Mouse (Mus musculus): ENCODE measurements around the gene Ccl22.
A peak's percentile ranks its signal among the peaks of the same experiment; 100 is the strongest.

Ccl22 gene

GRCm38 (mm10) chr8:94734735-94735350 is 10.5 kb upstream of the Ccl22 start:
- DNase-seq = no peak

- peak; percentile 44 for DNase-seq
Observed at GRCm38 (mm10) chr8:94735426-94736094, 9.8 kb upstream of the Ccl22 start.

- DNase-seq = no peak
Observed at GRCm38 (mm10) chr8:94739829-94740228, 5.6 kb upstream of the Ccl22 start.

GRCm38 (mm10) chr8:94740591-94740990 is 4.8 kb upstream of the Ccl22 start:
- DNase-seq = no peak

- no peak for DNase-seq
Observed at GRCm38 (mm10) chr8:94741726-94742125, 3.7 kb upstream of the Ccl22 start.

- DNase-seq = no peak
Observed at GRCm38 (mm10) chr8:94744484-94744883, 906 bp upstream of the Ccl22 start.

- no peak for DNase-seq
Observed at GRCm38 (mm10) chr8:94744972-94745371, 418 bp upstream of the Ccl22 start.

GRCm38 (mm10) chr8:94746832-94747231 is 1.4 kb downstream of the Ccl22 start:
- no peak for DNase-seq

DNA sequence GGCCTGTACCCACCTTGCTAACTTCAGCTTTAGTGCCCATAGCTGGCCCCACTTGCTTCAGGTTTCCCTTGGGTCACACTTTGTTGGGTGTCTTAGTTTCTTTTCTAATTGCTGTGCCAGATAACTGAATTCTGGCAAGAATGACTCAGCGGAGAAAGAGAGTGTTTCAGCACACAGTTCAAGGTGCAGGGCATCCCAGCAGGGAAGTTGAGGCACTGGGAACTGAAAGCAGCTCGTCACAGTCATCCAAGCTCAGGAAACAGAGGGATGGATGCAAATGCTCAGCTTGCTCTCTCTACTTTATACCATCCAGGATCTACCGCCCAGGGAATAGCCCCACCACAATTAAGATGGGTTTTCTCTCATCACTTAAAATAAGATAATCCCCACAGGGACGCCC is 3.0 kb downstream of the Ccl22 start:
- no peak for DNase-seq

DNA sequence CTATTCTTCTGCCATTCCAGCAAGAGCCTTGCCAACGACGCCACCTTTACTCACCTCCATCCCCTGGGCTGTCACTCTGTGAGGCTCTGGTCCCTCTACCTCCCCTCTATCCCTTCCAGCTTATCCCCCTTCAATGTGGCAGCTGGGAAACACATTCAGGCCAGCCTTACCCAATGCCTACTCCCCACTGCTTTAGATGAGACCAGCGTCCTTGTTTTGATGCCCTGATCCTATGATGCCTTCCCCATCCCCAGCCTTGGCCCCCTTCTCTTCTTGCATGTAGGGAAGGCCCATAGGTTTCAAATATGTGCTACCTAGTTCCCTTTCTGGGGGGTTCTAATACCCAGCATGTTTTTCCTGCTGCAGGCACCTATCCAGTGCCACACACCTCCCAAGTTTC is 4.6 kb downstream of the Ccl22 start:
- DNase-seq = no peak

- no peak for DNase-seq
Observed at GRCm38 (mm10) chr8:94751023-94751849, 5.8 kb downstream of the Ccl22 start.

DNA sequence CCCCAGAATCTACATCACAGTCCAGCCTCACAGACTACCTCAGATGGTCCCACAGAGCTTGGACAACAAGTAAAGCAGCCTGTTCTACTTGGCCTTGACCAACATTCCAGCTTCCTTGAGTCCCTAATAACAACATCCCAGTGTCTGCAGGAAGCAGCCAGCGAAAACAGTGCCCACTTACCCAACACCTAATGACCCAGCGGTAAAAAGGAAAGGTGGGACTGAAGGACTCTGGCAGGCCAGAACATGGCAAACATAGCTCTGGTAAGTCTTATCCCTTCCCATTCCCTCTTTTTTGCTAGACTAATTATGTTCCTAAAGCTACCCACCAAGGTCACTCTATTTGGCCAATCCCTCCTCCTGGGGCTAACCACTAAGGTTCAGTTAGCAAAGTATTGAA is 8.6 kb downstream of the Ccl22 start:
- no peak for DNase-seq

DNA sequence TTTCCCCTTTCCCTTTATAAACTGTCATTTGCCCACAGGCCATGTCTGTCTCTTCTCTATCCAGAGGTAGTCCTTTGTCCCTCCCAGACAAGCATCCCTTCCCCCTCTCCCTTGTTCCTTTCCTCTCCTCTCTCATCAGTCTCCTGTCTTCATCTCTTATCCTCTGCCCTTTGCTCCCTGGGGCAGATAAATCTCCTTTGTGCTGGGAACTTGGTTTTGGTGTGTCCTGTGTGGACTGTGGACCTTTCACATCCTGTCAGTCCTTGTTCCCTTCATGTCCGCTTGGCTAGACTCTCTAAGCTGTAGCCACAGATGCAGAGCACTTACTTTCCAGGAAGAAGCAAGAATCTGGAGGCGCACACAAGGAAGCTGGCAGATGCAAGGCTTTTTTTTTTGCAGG is 9.1 kb downstream of the Ccl22 start:
- DNase-seq = no peak

GRCm38 (mm10) chr8:94767035-94767434 is 21.6 kb downstream of the Ccl22 start:
- no peak for DNase-seq

- DNase-seq = peak; percentile 84
Observed at GRCm38 (mm10) chr8:94770945-94771344, 25.6 kb downstream of the Ccl22 start.

GRCm38 (mm10) chr8:94771941-94772670 is 26.7 kb downstream of the Ccl22 start, which contains the start of gene Cx3cl1:
Cx3cl1 (plus strand) TSS chr8:94772009.
- DNase-seq = peak; percentile 90

- DNase-seq = no peak
Observed at GRCm38 (mm10) chr8:94773048-94773447, 27.7 kb downstream of the Ccl22 start.

DNA sequence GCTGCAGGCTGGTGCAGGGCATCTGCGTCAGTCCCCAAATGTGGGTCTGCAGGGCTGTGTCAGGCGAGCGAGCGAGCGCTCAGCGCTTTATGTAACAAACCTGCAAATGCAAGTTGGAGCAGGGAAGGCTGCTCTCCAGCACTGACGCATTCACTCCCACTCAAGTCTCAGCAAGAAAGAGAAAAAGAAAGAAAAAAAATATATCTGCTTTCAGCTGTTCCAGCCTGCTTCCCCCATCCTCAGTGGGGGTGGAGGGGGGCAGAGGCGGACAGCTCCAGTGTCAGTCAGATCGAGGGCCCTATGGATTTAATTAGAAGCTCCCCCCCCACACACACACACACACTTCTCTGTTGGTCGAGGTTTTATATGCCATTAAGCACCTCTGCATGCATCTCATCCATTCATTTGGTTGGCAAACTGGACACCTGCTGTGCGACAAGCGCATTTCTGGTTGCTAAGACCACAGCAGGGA is 28.3 kb downstream of the Ccl22 start:
- DNase-seq = no peak

DNA sequence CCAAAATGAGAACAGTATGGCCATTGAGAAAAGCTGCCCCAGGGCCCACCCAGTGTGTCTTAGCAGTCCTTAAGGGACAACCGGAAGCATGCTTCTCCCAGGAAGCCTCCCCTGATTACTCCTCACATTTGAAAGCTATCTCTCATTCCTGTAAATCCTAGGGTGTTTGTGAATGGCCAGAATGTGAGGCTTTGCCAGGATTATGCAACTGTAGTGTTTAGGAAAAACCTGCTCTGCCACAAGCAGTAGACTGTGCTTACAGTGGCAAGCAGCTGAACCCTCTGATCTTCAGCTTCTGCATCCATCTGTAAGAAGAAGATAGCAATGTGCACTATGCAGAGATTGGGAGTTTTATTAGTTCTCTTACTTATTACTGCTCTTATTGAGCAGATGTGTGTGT is 29.2 kb downstream of the Ccl22 start:
- DNase-seq = no peak

GRCm38 (mm10) chr8:94776346-94776745 is 31.0 kb downstream of the Ccl22 start:
- no peak for DNase-seq

DNA sequence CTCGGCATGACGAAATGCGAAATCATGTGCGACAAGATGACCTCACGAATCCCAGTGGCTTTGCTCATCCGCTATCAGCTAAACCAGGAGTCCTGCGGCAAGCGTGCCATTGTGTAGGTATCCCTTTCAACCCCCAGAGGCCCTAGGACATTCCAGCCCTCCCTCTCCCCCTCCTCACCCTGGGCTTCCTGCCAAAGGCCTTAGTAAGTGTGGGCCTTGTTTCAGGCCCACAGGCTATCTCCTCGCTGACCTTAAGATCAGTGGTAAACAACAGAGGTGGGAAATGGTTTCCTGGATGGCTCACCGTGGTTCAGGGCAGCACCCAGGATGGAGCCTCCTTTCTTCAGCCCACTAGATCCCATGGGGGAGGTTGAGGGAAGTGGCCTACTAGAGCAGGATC is 32.6 kb downstream of the Ccl22 start:
- DNase-seq = peak; percentile 55

- DNase-seq = peak; percentile 85
Observed at GRCm38 (mm10) chr8:94778473-94778872, 33.1 kb downstream of the Ccl22 start.

All from kidney, postnatal 10 days (tissue).